Mouse (Mus musculus) CH12.LX (cell line): ENCODE data around the gene Cst6. TPM values are rescaled to one million over a fixed set of nuclear protein-coding genes. Genes with fewer than 3 reads are reported as not detected.

Experiments
- DNase-seq: peaks from one replicate; pipeline ENCODE4 v3.0.0-alpha.2; 2013; ENCODE audit errors: extremely low read depth
- H3K27ac ChIP-seq: 2 replicates; pipeline ENCODE4 v1.5.1; 2012; ENCODE audit warnings: low read depth, mild to moderate bottlenecking, control low read depth, moderate library complexity; ENCODE audit not compliant: insufficient read depth
- H3K27me3 ChIP-seq: replicated peaks from 2 replicates; pipeline ENCODE3; 2012; ENCODE audit warnings: inconsistent platforms
- H3K36me3 ChIP-seq, 2 experiments: replicated peaks in 1 of 2; 2 replicates each; pipeline versions ENCODE3 to v1.6.1; 2012; ENCODE audit warnings: inconsistent platforms in 1 of 2, low read length in 1 of 2, mild to moderate bottlenecking in 1 of 2, mixed read lengths in 1 of 2, moderate library complexity in 1 of 2; ENCODE audit not compliant: control insufficient read depth in 1 of 2, insufficient read depth in 1 of 2
- H3K4me1 ChIP-seq, 2 experiments: 2 replicates each; pipeline ENCODE4 v1.6.1; 2012; ENCODE audit warnings: inconsistent platforms in 1 of 2, moderate library complexity in 1 of 2; ENCODE audit not compliant: insufficient read depth in 2 of 2, control insufficient read depth in 1 of 2
- H3K4me2 ChIP-seq: 2 replicates; pipeline ENCODE4 v1.6.1; 2012; ENCODE audit warnings: low read depth, mild to moderate bottlenecking, control low read depth; ENCODE audit not compliant: poor library complexity, insufficient read depth, severe bottlenecking
- H3K4me3 ChIP-seq, 3 experiments: fragments of 150-350 bp in 1 of 3; sonication (generic) in 1 of 3; replicated peaks in 1 of 3; 2 replicates each; pipeline versions ENCODE3 to v1.5.1; 2011 to 2012; ENCODE audit warnings: low read depth in 2 of 3, low read length in 2 of 3, mild to moderate bottlenecking in 2 of 3, moderate library complexity in 2 of 3, control low read depth in 1 of 3, improper control_type of control experiment in 1 of 3, inconsistent platforms in 1 of 3, mixed read lengths in 1 of 3; ENCODE audit not compliant: poor library complexity in 1 of 3
- H3K79me2 ChIP-seq: replicated peaks from 2 replicates; pipeline ENCODE4 v1.6.1; 2012; ENCODE audit warnings: mild to moderate bottlenecking, moderate library complexity; ENCODE audit not compliant: control insufficient read depth, poor library complexity, insufficient read depth, severe bottlenecking; ENCODE audit errors: extremely low read depth
- H3K9ac ChIP-seq: 2 replicates; pipeline ENCODE4 v1.6.1; 2012; ENCODE audit warnings: low read depth, mild to moderate bottlenecking, control low read depth, moderate library complexity; ENCODE audit not compliant: insufficient read depth
- H3K9me3 ChIP-seq: replicated peaks from 2 replicates; pipeline ENCODE3; 2012; ENCODE audit warnings: low read length, inconsistent platforms, mixed read lengths
- CHD1 ChIP-seq: IDR thresholded peaks from 2 replicates; pipeline ENCODE4 v1.6.1; 2012; ENCODE audit warnings: low read depth, low read length, improper control_type of control experiment, inconsistent platforms
- CHD2 ChIP-seq: IDR thresholded peaks from 2 replicates; pipeline ENCODE4 v1.6.1; 2011; ENCODE audit warnings: low read length, improper control_type of control experiment
- E2F4 ChIP-seq: IDR thresholded peaks from 2 replicates; pipeline ENCODE4 v1.6.1; 2011; ENCODE audit warnings: low read depth, low read length, improper control_type of control experiment; ENCODE audit not compliant: insufficient replicate concordance
- ELF1 ChIP-seq: IDR thresholded peaks from 2 replicates; pipeline ENCODE4 v1.6.1; 2014; ENCODE audit warnings: low read depth, mild to moderate bottlenecking, inconsistent platforms, low read length, improper control_type of control experiment
- EP300 ChIP-seq: IDR thresholded peaks from 2 replicates; pipeline ENCODE4 v1.6.1; 2011; ENCODE audit warnings: low read length, improper control_type of control experiment
- ETS1 ChIP-seq: conservative IDR thresholded peaks from 2 replicates; pipeline ENCODE4 v1.6.1; 2012; ENCODE audit warnings: low read depth, mild to moderate bottlenecking, inconsistent platforms, low read length, improper control_type of control experiment, moderate library complexity
- GABPA ChIP-seq: IDR thresholded peaks from 2 replicates; pipeline ENCODE4 v1.6.1; 2012; ENCODE audit warnings: low read depth, low read length, improper control_type of control experiment, inconsistent platforms; ENCODE audit not compliant: insufficient replicate concordance
- HCFC1 ChIP-seq: IDR thresholded peaks from 2 replicates; pipeline ENCODE4 v1.6.1; 2012; ENCODE audit warnings: low read depth, mild to moderate bottlenecking, inconsistent platforms, low read length, improper control_type of control experiment
- IRF4 ChIP-seq: IDR thresholded peaks from 2 replicates; pipeline ENCODE4 v1.6.1; 2014; ENCODE audit warnings: low read depth, mild to moderate bottlenecking, inconsistent platforms, low read length, improper control_type of control experiment
- JUN ChIP-seq: IDR thresholded peaks from 2 replicates; pipeline ENCODE4 v1.6.1; 2011; ENCODE audit warnings: low read depth, mild to moderate bottlenecking, low read length, improper control_type of control experiment, moderate library complexity; ENCODE audit not compliant: insufficient read depth
- JUND ChIP-seq: conservative IDR thresholded peaks from 2 replicates; pipeline ENCODE4 v1.6.1; 2011; ENCODE audit warnings: low read depth, low read length, improper control_type of control experiment
- MAFK ChIP-seq: IDR thresholded peaks from 2 replicates; pipeline ENCODE4 v1.6.1; 2011; ENCODE audit warnings: low read length, improper control_type of control experiment; ENCODE audit not compliant: insufficient replicate concordance
- MAX ChIP-seq: IDR thresholded peaks from 2 replicates; pipeline ENCODE4 v1.6.1; 2011; ENCODE audit warnings: low read length, improper control_type of control experiment
- MAZ ChIP-seq: IDR thresholded peaks from 2 replicates; pipeline ENCODE4 v1.6.1; 2012; ENCODE audit warnings: low read depth, mild to moderate bottlenecking, inconsistent platforms, low read length, improper control_type of control experiment, moderate library complexity
- MEF2A ChIP-seq: IDR thresholded peaks from 2 replicates; pipeline ENCODE4 v1.6.1; 2014; ENCODE audit warnings: low read depth, mild to moderate bottlenecking, inconsistent platforms, low read length, improper control_type of control experiment, borderline replicate concordance
- MYC ChIP-seq: IDR thresholded peaks from 2 replicates; pipeline ENCODE4 v1.6.1; 2011; ENCODE audit warnings: low read depth, mild to moderate bottlenecking, improper control_type of control experiment, low read length
- NELFE ChIP-seq: IDR thresholded peaks from 2 replicates; pipeline ENCODE4 v1.6.1; 2011; ENCODE audit warnings: low read depth, low read length, improper control_type of control experiment
- NRF1 ChIP-seq: IDR thresholded peaks from 2 replicates; pipeline ENCODE4 v1.6.1; 2014; ENCODE audit warnings: low read depth, mild to moderate bottlenecking, inconsistent platforms, low read length, improper control_type of control experiment, moderate library complexity
- POLR2A ChIP-seq: IDR thresholded peaks from 2 replicates; pipeline ENCODE4 v1.6.1; 2011; ENCODE audit warnings: low read depth, mild to moderate bottlenecking, improper control_type of control experiment, low read length
- RAD21 ChIP-seq: IDR thresholded peaks from 2 replicates; pipeline ENCODE4 v1.6.1; 2011; ENCODE audit warnings: low read depth, mild to moderate bottlenecking, low read length, improper control_type of control experiment, moderate library complexity
- SIN3A ChIP-seq: IDR thresholded peaks from 2 replicates; pipeline ENCODE4 v1.6.1; 2012; ENCODE audit warnings: low read length, improper control_type of control experiment, inconsistent platforms
- SMC3 ChIP-seq: IDR thresholded peaks from 2 replicates; pipeline ENCODE4 v1.6.1; 2011; ENCODE audit warnings: low read depth, low read length, improper control_type of control experiment
- TBP ChIP-seq: conservative IDR thresholded peaks from 2 replicates; pipeline ENCODE4 v1.6.1; 2011; ENCODE audit warnings: low read depth, low read length, improper control_type of control experiment
- TCF12 ChIP-seq: IDR thresholded peaks from 2 replicates; pipeline ENCODE4 v1.6.1; 2014; ENCODE audit warnings: low read depth, mild to moderate bottlenecking, inconsistent platforms, low read length, improper control_type of control experiment
- UBTF ChIP-seq: IDR thresholded peaks from 2 replicates; pipeline ENCODE4 v1.6.1; 2012; ENCODE audit warnings: low read depth, mild to moderate bottlenecking, inconsistent platforms, low read length, improper control_type of control experiment, moderate library complexity
- USF1 ChIP-seq: IDR thresholded peaks from 2 replicates; pipeline ENCODE4 v1.6.1; 2014; ENCODE audit warnings: low read depth, mild to moderate bottlenecking, inconsistent platforms, low read length, improper control_type of control experiment
- ZC3H11A ChIP-seq: IDR thresholded peaks from 2 replicates; pipeline ENCODE4 v1.6.1; 2012; ENCODE audit warnings: low read depth, mild to moderate bottlenecking, inconsistent platforms, low read length, improper control_type of control experiment
- ZKSCAN1 ChIP-seq: IDR thresholded peaks from 2 replicates; pipeline ENCODE4 v1.6.1; 2012; ENCODE audit warnings: low read depth, inconsistent platforms, low read length, improper control_type of control experiment, borderline replicate concordance
- ZMIZ1 ChIP-seq: IDR thresholded peaks from 2 replicates; pipeline ENCODE4 v1.6.1; 2012; ENCODE audit warnings: low read depth, mild to moderate bottlenecking, inconsistent platforms, low read length, improper control_type of control experiment
- ZNF384 ChIP-seq: IDR thresholded peaks from 2 replicates; pipeline ENCODE4 v1.6.1; 2012; ENCODE audit warnings: low read depth, low read length, improper control_type of control experiment, inconsistent platforms
- dilution Hi-C: fragments of 300-500 bp; cut with MboI; formaldehyde crosslinking; loops from 2 replicates; pipeline ENCODE4 v1.14.3; 2020; ENCODE audit warnings: low sequenced_read_pairs; ENCODE audit not compliant: extremely low pct_unique_long_range_greater_than_20kb, extremely low pct_ligation_motif_present
- in situ Hi-C: fragments of 300-500 bp; cut with MboI; formaldehyde crosslinking; loops from 3 replicates; pipeline ENCODE4 v1.14.3; 2019; ENCODE audit warnings: low sequenced_read_pairs, low pct_ligation_motif_present, low pct_unique_long_range_greater_than_20kb, mixed read lengths
- polyA plus RNA-seq: library from polyadenylated mRNA; unstranded; fragments of >175 nt; gene quantifications from 2 replicates; pipeline ENCODE4 v1.2.1, GENCODE M21; 2012; ENCODE audit warnings: low read depth; ENCODE audit not compliant: insufficient read length
- total RNA-seq, 2 experiments: library from RNA; depleted of rRNA; stranded (reverse); fragments of 300-350 nt in 1 of 2; fragments of >200 nt in 1 of 2; gene quantifications; 2 replicates each; pipeline ENCODE4 v1.2.3; 2012 to 2014

Gene Cst6
- total and polyA plus RNA-seq, 3 experiments = 1.9 TPM; not detected in 2

DNA sequence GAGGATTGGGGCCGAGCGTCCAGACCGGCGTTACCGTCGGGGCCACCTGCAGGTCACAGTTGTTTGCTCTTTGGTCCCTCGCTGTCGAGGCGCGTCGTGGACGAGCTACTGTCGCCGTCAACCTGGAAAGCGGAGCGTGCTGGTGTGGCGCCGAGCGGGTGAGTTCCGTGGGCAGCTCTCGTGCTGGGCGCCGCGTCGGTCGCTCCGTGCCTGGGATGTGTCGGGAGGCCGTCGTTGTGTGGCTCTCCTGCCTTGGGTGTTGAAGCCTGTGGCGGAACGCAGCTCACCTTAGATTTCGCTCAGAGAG is 17.6 kb upstream of the Cst6 start, which contains the start of gene Banf1:
Gene Banf1 (minus strand): TSS at position 116 of the 307 bp plus-strand sequence.
- no peaks in the 10 kb centered on the region for H3K9me3 ChIP-seq
- dilution Hi-C loops = no loop called here
- H3K79me2 ChIP-seq = peaks cover 41% of the 10 kb centered on the region
- peaks cover 19 to 41% of the 10 kb centered on the region in 2 experiments for H3K4me1 ChIP-seq
- peak within 1 kb of the TSS; percentile 91 for H3K9ac ChIP-seq
- peak within 1 kb of the TSS; percentile 88 for H3K27ac ChIP-seq
- in situ Hi-C loops = no loop called here
- peak within 1 kb of the TSS; percentile 80 for H3K4me2 ChIP-seq
- H3K27me3 ChIP-seq = no peaks in the 10 kb centered on the region
- H3K4me3 ChIP-seq = peak within 1 kb of the TSS; percentile 81 to 98 (median 94)
- no peak for DNase-seq
- TF ChIP-seq NELFE = no peak
- TF ChIP-seq SMC3 = no peak
- TF ChIP-seq CHD1 = no peak
- TF ChIP-seq CHD2 = no peak
- no peak for TF ChIP-seq POLR2A
- no peak for TF ChIP-seq ZC3H11A
- TF ChIP-seq IRF4 = no peak
- TF ChIP-seq ELF1 = no peak
- no peak for TF ChIP-seq MAX
- no peak for TF ChIP-seq UBTF
- no peak for TF ChIP-seq TBP
- TF ChIP-seq ZNF384 = no peak
- no peak for TF ChIP-seq TCF12
- no peak for TF ChIP-seq HCFC1
- H3K36me3 ChIP-seq = peaks cover 36 to 64% of the 10 kb centered on the region in 2 experiments

DNA sequence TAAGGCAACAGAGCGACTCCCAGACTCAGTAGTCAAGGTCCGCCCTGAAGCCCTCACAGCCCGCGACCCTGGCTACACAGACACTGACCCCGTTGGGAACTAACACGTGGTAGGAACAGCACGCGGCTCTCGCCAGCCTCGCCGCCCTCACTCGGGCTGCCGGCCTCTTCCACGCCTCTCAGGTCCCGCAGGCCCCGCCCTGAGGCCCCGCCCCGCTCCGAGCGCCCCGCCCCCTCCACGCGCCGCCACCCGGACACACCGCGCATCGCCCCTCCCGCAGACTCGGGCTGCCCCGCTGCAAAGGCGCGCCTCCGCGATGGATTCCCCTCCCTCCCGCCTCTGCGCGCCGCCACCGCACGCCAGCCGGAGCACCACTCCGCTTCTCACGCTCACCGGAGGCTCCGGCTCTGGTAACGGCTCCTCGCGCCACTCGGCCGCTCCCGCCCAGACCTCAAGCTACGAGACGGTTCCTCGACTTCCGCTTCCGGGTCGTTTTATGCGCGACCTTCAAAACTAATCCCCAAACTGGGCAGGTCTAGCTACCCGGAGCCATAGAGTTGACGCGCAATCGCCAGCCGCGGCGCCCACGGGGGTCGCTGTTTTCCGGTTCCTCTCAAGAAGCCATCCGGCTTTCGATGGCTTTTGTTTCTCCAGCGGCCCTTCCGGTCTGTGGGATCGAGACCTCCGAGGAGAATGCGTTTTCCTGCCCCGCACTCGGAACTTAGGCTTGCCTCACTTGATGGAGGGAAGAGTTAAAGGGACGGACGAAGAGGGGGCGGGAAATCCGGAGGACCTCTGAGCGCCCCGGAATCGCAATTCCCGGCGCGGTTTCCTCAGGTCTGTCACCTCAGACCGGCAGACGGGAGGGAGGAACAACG is 17.0 kb upstream of the Cst6 start, which contains the start of gene Eif1ad:
Gene Eif1ad (plus strand): TSS at position 567 of the 878 bp plus-strand sequence.
- H3K36me3 ChIP-seq = peaks cover 33 to 58% of the 10 kb centered on the region in 2 experiments
- H3K4me2 ChIP-seq = peak within 1 kb of the TSS; percentile 80
- no peaks in the 10 kb centered on the region for H3K9me3 ChIP-seq
- peak within 1 kb of the TSS; percentile 91 for H3K9ac ChIP-seq
- in situ Hi-C loops = no loop called here
- DNase-seq = peak; percentile 97
- dilution Hi-C loops = no loop called here
- H3K79me2 ChIP-seq = peaks cover 41% of the 10 kb centered on the region
- H3K4me1 ChIP-seq = peaks cover 19 to 44% of the 10 kb centered on the region in 2 experiments
- H3K4me3 ChIP-seq = peak within 1 kb of the TSS; percentile 81 to 98 (median 94)
- peak within 1 kb of the TSS; percentile 88 for H3K27ac ChIP-seq
- no peaks in the 10 kb centered on the region for H3K27me3 ChIP-seq
- TF ChIP-seq EP300 (0 out of 2 replicates have a peak, but pooled peaks have one; percentile 1), ZC3H11A (no peak), TCF12 (peak; percentile 22), MAFK (no peak), JUND (0 out of 2 replicates have a peak, but pooled peaks have one; percentile 24), MAZ (peak; percentile 94), MYC (peak; percentile 99), IRF4 (0 out of 2 replicates have a peak, but pooled peaks have one; percentile 36), MEF2A (0 out of 2 replicates have a peak, but pooled peaks have one; percentile 16), E2F4 (0 out of 2 replicates have a peak, but pooled peaks have one; percentile 34), USF1 (peak; percentile 19; the same call in 1 of the 2 replicates), RAD21 (no peak), ZKSCAN1 (no peak), CHD2 (peak; percentile 83; the same call in 1 of the 2 replicates), GABPA (peak; percentile 27; the same call in 1 of the 2 replicates), ZNF384 (peak; percentile 28; the same call in 1 of the 2 replicates), ZMIZ1 (peak; percentile 75), HCFC1 (peak; percentile 90), ETS1 (peak; percentile 42), SIN3A (peak; percentile 89), JUN (no peak), NRF1 (peak; percentile 54; the same call in 1 of the 2 replicates)
